Mouse (Mus musculus): ENCODE measurements around the gene Gm4181. TPM values are rescaled to one million over a fixed set of nuclear protein-coding genes. Genes with fewer than 3 reads are reported as not detected.
"Not testable (repeated sequence)": the region's sequence is repeated elsewhere in the genome, so short reads cannot be mapped to it uniquely, and the experiment has no call there.

Gm4181 gene
- not detected for polyA plus RNA-seq (2017; shearing (Covaris generic))

- ATAC-seq = not testable (repeated sequence)
Measured at GRCm38 (mm10) chr14:51635566-51635965, at the start of gene Gm4181. Gene Gm4181, minus strand, starts transcription at chr14:51635666.

- no peak for ATAC-seq
Measured at GRCm38 (mm10) chr14:51677269-51677668, 41.8 kb upstream of the Gm4181 start.

GRCm38 (mm10) chr14:51632426-51632825 is 3.0 kb downstream of the Gm4181 start:
- ATAC-seq = not testable (repeated sequence)

GRCm38 (mm10) chr14:51611210-51611609 is 24.3 kb downstream of the Gm4181 start, which contains the start of gene Gm17078:
Gene Gm17078, minus strand, starts transcription at chr14:51611310.
- no peak for ATAC-seq

GRCm38 (mm10) chr14:51592039-51592438 is 43.4 kb downstream of the Gm4181 start, which contains the start of gene Gm17174:
Gene Gm17174, minus strand, starts transcription at chr14:51592139.
- ATAC-seq = not testable (repeated sequence)

Other genes starting within 250 kb of the Gm4181 start
- not detected for gene Vmn2r88, start 224.8 kb downstream of the Gm4181 start, polyA plus RNA-seq (2017; shearing (Covaris generic))
- gene Vmn2r89, start 183.8 kb downstream of the Gm4181 start, polyA plus RNA-seq (2017; shearing (Covaris generic)) = under 1 TPM in 1 of 3 experiments, not detected in 2; 0.11 TPM
- not detected for gene Gm5622, start 82.9 kb downstream of the Gm4181 start, polyA plus RNA-seq (2017; shearing (Covaris generic))
- gene Gm17175, start 61.6 kb downstream of the Gm4181 start, polyA plus RNA-seq (2017; shearing (Covaris generic)) = not detected
- not detected for gene Gm17174, start 43.5 kb downstream of the Gm4181 start, polyA plus RNA-seq (2017; shearing (Covaris generic))
- not detected for gene Gm17078, start 24.4 kb downstream of the Gm4181 start, polyA plus RNA-seq (2017; shearing (Covaris generic))
- gene Gm17079, start 59.8 kb upstream of the Gm4181 start, polyA plus RNA-seq (2017; shearing (Covaris generic)) = not detected
- gene Gm5800, start 81.5 kb upstream of the Gm4181 start, polyA plus RNA-seq (2017; shearing (Covaris generic)) = not detected
- not detected for gene Ang4, start 137.9 kb upstream of the Gm4181 start, polyA plus RNA-seq (2017; shearing (Covaris generic))
- gene AY358078, start 164.4 kb upstream of the Gm4181 start, polyA plus RNA-seq (2017; shearing (Covaris generic)) = not detected
- gene Ear6, start 218.0 kb upstream of the Gm4181 start, polyA plus RNA-seq (2017; shearing (Covaris generic)) = not detected
- gene Mettl17, start 249.2 kb upstream of the Gm4181 start, polyA plus RNA-seq (2017; shearing (Covaris generic)) = 10 to 100 TPM; 26.7 to 75.2 (median 69.3) TPM